Mouse (Mus musculus): ENCODE measurements around the gene G430095P16Rik. TPM values are rescaled to one million over a fixed set of nuclear protein-coding genes. Genes with fewer than 3 reads are reported as not detected.

Gene G430095P16Rik
- polyA plus RNA-seq, 1 experiment from 2014 or later, result 10.0 TPM

- Histone ChIP-seq H3K4me1 (replicated peaks) (peaks cover 62% of the 10 kb centered on the region), H3K4me2 (no peak overlapping the region)
Measured at GRCm38 (mm10) chr8:84712759-84713120, 10.1 kb upstream of the G430095P16Rik start.

GRCm38 (mm10) chr8:84713381-84713780 is 9.4 kb upstream of the G430095P16Rik start:
- Histone ChIP-seq H3K27ac (peak overlapping the region; percentile 55), H3K9ac (peak overlapping the region; percentile 7; the same call in 1 of the 2 replicates), H3K4me3 (replicated peaks) (no peak overlapping the region), H3K36me3 (no peaks in the 10 kb centered on the region), H3K9me3 (replicated peaks) (no peaks in the 10 kb centered on the region), H3K27me3 (peaks cover 62% of the 10 kb centered on the region), H3K4me2 (no peak overlapping the region), H3K4me1 (replicated peaks) (peaks cover 59% of the 10 kb centered on the region)
- DNase-seq, result no peak
- ATAC-seq (ENCODE audit: low read depth), result no peak
- 70% methylated on average over 4 of the region's 4 CpGs for WGBS (ENCODE audit: insufficient replicate concordance)

More at GRCm38 (mm10) chr8:84712759-84713120, 10.1 kb upstream of the G430095P16Rik start:
- H3K27ac ChIP-seq, result peak overlapping the region; percentile 55; the same call in 1 of the 2 replicates
- H3K27me3 ChIP-seq, result peaks cover 63% of the 10 kb centered on the region
- 55% methylated on average over 3 of the region's 3 CpGs for WGBS (ENCODE audit: insufficient replicate concordance)
- ATAC-seq (ENCODE audit: low read depth), result no peak
- H3K9me3 ChIP-seq (replicated peaks), result no peaks in the 10 kb centered on the region
- DNase-seq, result no peak
- H3K4me3 ChIP-seq (replicated peaks), result no peak overlapping the region
- H3K9ac ChIP-seq, result no peak overlapping the region
- no peaks in the 10 kb centered on the region for H3K36me3 ChIP-seq

- H3K4me1 ChIP-seq (replicated peaks), result peaks cover 51% of the 10 kb centered on the region
- H3K27me3 ChIP-seq, result peaks cover 59% of the 10 kb centered on the region
- no peaks in the 10 kb centered on the region for H3K36me3 ChIP-seq
- no peak overlapping the region for H3K4me3 ChIP-seq (replicated peaks)
- peak overlapping the region; percentile 8 for H3K9ac ChIP-seq
- H3K9me3 ChIP-seq (replicated peaks), result no peaks in the 10 kb centered on the region
- ATAC-seq (ENCODE audit: low read depth), result no peak
- H3K27ac ChIP-seq, result no peak overlapping the region
- 56% methylated on average over 4 of the region's 4 CpGs for WGBS (ENCODE audit: insufficient replicate concordance)
- no peak for DNase-seq
- no peak overlapping the region for H3K4me2 ChIP-seq
Measured at GRCm38 (mm10) chr8:84714161-84714560, 8.6 kb upstream of the G430095P16Rik start.

- DNase-seq (no peak), ATAC-seq (ENCODE audit: low read depth) (no peak)
- peaks cover 60% of the 10 kb centered on the region for H3K4me1 ChIP-seq (replicated peaks)
- H3K27ac ChIP-seq, result no peak overlapping the region
- 0 out of 2 replicates have a peak, but pooled peaks cover 4% of the 10 kb centered on the region for H3K36me3 ChIP-seq
- peak overlapping the region; percentile 37 for H3K4me2 ChIP-seq
- H3K27me3 ChIP-seq, result peaks cover 62% of the 10 kb centered on the region
- WGBS (ENCODE audit: insufficient replicate concordance), result 55% methylated on average over 27 of the region's 27 CpGs
- H3K4me3 ChIP-seq (replicated peaks), result no peak overlapping the region
- 0 out of 2 replicates have a peak overlapping the region, but pooled peaks have one; percentile 5 for H3K9ac ChIP-seq
- H3K9me3 ChIP-seq (replicated peaks), result no peaks in the 10 kb centered on the region
Measured at GRCm38 (mm10) chr8:84715893-84716468, 6.8 kb upstream of the G430095P16Rik start.

GRCm38 (mm10) chr8:84716790-84717189 is 6.0 kb upstream of the G430095P16Rik start:
- H3K4me3 ChIP-seq (replicated peaks), result no peak overlapping the region
- no peaks in the 10 kb centered on the region for H3K9me3 ChIP-seq (replicated peaks)
- 0 out of 2 replicates have a peak, but pooled peaks cover 8% of the 10 kb centered on the region for H3K36me3 ChIP-seq
- no peak for DNase-seq
- no peak overlapping the region for H3K4me2 ChIP-seq
- WGBS (ENCODE audit: insufficient replicate concordance), result 86% methylated on average over 11 of the region's 11 CpGs
- no peak overlapping the region for H3K9ac ChIP-seq
- H3K4me1 ChIP-seq (replicated peaks), result peaks cover 64% of the 10 kb centered on the region
- no peak overlapping the region for H3K27ac ChIP-seq
- ATAC-seq (ENCODE audit: low read depth), result no peak
- peaks cover 54% of the 10 kb centered on the region for H3K27me3 ChIP-seq

GRCm38 (mm10) chr8:84718476-84718875 is 4.3 kb upstream of the G430095P16Rik start:
- Histone ChIP-seq H3K36me3 (0 out of 2 replicates have a peak, but pooled peaks cover 8% of the 10 kb centered on the region), H3K9me3 (replicated peaks) (no peaks in the 10 kb centered on the region), H3K4me2 (no peak overlapping the region), H3K27me3 (peaks cover 42% of the 10 kb centered on the region), H3K4me1 (replicated peaks) (peaks cover 65% of the 10 kb centered on the region), H3K27ac (no peak overlapping the region; the same call in 1 of the 2 replicates), H3K4me3 (replicated peaks) (no peak overlapping the region), H3K9ac (no peak overlapping the region)
- no peak for ATAC-seq (ENCODE audit: low read depth)
- WGBS (ENCODE audit: insufficient replicate concordance), result 81% methylated on average over 5 of the region's 5 CpGs
- no peak for DNase-seq

- H3K9ac ChIP-seq, result peak overlapping the region; percentile 11; the same call in 1 of the 2 replicates
- no peak overlapping the region for H3K4me3 ChIP-seq (replicated peaks)
- H3K36me3 ChIP-seq, result 0 out of 2 replicates have a peak, but pooled peaks cover 8% of the 10 kb centered on the region
- H3K4me2 ChIP-seq, result no peak overlapping the region
- WGBS (ENCODE audit: insufficient replicate concordance), result 83% methylated on average over 5 of the region's 5 CpGs
- H3K27me3 ChIP-seq, result peaks cover 36% of the 10 kb centered on the region
- ATAC-seq (ENCODE audit: low read depth), result no peak
- H3K9me3 ChIP-seq (replicated peaks), result no peaks in the 10 kb centered on the region
- DNase-seq, result no peak
- H3K4me1 ChIP-seq (replicated peaks), result peaks cover 66% of the 10 kb centered on the region
- H3K27ac ChIP-seq, result peak overlapping the region; percentile 65; the same call in 1 of the 2 replicates
Measured at GRCm38 (mm10) chr8:84718959-84719690, 3.7 kb upstream of the G430095P16Rik start.

GRCm38 (mm10) chr8:84722530-84722849 is 317 bp upstream of the G430095P16Rik start:
- Histone ChIP-seq H3K4me3 (replicated peaks) (peak overlapping the region; percentile 64), H3K4me1 (replicated peaks) (peaks cover 86% of the 10 kb centered on the region), H3K36me3 (peaks cover 25% of the 10 kb centered on the region), H3K4me2 (peak overlapping the region; percentile 84), H3K9me3 (replicated peaks) (no peaks in the 10 kb centered on the region), H3K27me3 (peaks cover 11% of the 10 kb centered on the region), H3K27ac (peak overlapping the region; percentile 99), H3K9ac (peak overlapping the region; percentile 83)
- peak; percentile 11 for ATAC-seq (ENCODE audit: low read depth)
- no peak for DNase-seq
- 43% methylated on average over 6 of the region's 6 CpGs for WGBS (ENCODE audit: insufficient replicate concordance)

- peak overlapping the region; percentile 99 for H3K27ac ChIP-seq
- 7% methylated on average over 7 of the region's 7 CpGs for WGBS (ENCODE audit: insufficient replicate concordance)
- ATAC-seq (ENCODE audit: low read depth), result peak; percentile 45
- DNase-seq, result peak; percentile 67
- H3K27me3 ChIP-seq, result 0 out of 2 replicates have a peak, but pooled peaks cover 5% of the 10 kb centered on the region
- H3K9me3 ChIP-seq (replicated peaks), result no peaks in the 10 kb centered on the region
- peaks cover 90% of the 10 kb centered on the region for H3K4me1 ChIP-seq (replicated peaks)
- H3K4me3 ChIP-seq (replicated peaks), result peak overlapping the region; percentile 64
- H3K9ac ChIP-seq, result peak overlapping the region; percentile 83
- H3K36me3 ChIP-seq, result peaks cover 26% of the 10 kb centered on the region
- H3K4me2 ChIP-seq, result peak overlapping the region; percentile 84
Measured at GRCm38 (mm10) chr8:84723571-84723900, 729 bp downstream of the G430095P16Rik start.

- 49% methylated on average over 9 of the region's 9 CpGs for WGBS (ENCODE audit: insufficient replicate concordance)
- peak overlapping the region; percentile 83 for H3K9ac ChIP-seq
- no peaks in the 10 kb centered on the region for H3K9me3 ChIP-seq (replicated peaks)
- 0 out of 2 replicates have a peak, but pooled peaks cover 5% of the 10 kb centered on the region for H3K27me3 ChIP-seq
- peak overlapping the region; percentile 64 for H3K4me3 ChIP-seq (replicated peaks)
- ATAC-seq (ENCODE audit: low read depth) (peak; percentile 27; the same call in 1 of the 2 replicates), DNase-seq (peak; percentile 52)
- peaks cover 26% of the 10 kb centered on the region for H3K36me3 ChIP-seq
- H3K4me2 ChIP-seq, result peak overlapping the region; percentile 84
- H3K27ac ChIP-seq, result peak overlapping the region; percentile 99
- H3K4me1 ChIP-seq (replicated peaks), result peaks cover 96% of the 10 kb centered on the region
Measured at GRCm38 (mm10) chr8:84724683-84725082, 1.9 kb downstream of the G430095P16Rik start.

GRCm38 (mm10) chr8:84725246-84725940 is 2.6 kb downstream of the G430095P16Rik start:
- H3K4me2 ChIP-seq, result peak overlapping the region; percentile 84
- no peak for ATAC-seq (ENCODE audit: low read depth)
- H3K27me3 ChIP-seq, result 0 out of 2 replicates have a peak, but pooled peaks cover 4% of the 10 kb centered on the region
- DNase-seq, result no peak
- H3K4me3 ChIP-seq (replicated peaks), result peak overlapping the region; percentile 64
- H3K9ac ChIP-seq, result peak overlapping the region; percentile 83
- H3K36me3 ChIP-seq, result peaks cover 22% of the 10 kb centered on the region
- 64% methylated on average over 10 of the region's 10 CpGs for WGBS (ENCODE audit: insufficient replicate concordance)
- peaks cover 98% of the 10 kb centered on the region for H3K4me1 ChIP-seq (replicated peaks)
- H3K27ac ChIP-seq, result peak overlapping the region; percentile 99
- no peaks in the 10 kb centered on the region for H3K9me3 ChIP-seq (replicated peaks)
